Comparison of ENCODE assay signal across 14 mouse cellular contexts in genomic region chr9:67154062-67154461, GRCm38 (mm10).
"Had no signal": no experiment of that assay in that cellular context is flagged by ENCODE, and none has a peak within 500 bp of the region (broad histone marks: within the 10 kb centered on the region; RNA-seq: fewer than 3 reads in every experiment).

No protein-coding gene starts in this region.

- H3K9ac ChIP-seq: liver, embryonic 13.5 days; liver, postnatal 0 days; neural tube, embryonic 15.5 days had no signal

- H3K27ac ChIP-seq: liver, embryonic 13.5 days; neural tube, embryonic 15.5 days had no signal

- H3K36me3 ChIP-seq: liver, embryonic 13.5 days; neural tube, embryonic 15.5 days had no signal

- H3K9me3 ChIP-seq: liver, embryonic 13.5 days; neural tube, embryonic 15.5 days had no signal

- ATAC-seq: inflammation-experienced regulatory T-cells, adult 6 months; liver, postnatal 0 days had no signal

- H3K4me2 ChIP-seq: liver, embryonic 13.5 days; neural tube, embryonic 15.5 days had no signal

- DNase-seq: kidney, adult 8-10 months; kidney, postnatal 4 days; left cerebral cortex, postnatal 4 days; liver; liver, embryonic 13.5 days; liver, postnatal 0 days; lung, postnatal 36 days; midbrain, embryonic 14.5 days; right cerebral cortex, adult 18-20 months; right cerebral cortex, postnatal 25 days; thymus, postnatal 36 days had no signal

- H3K4me1 ChIP-seq: neural tube, embryonic 15.5 days had no signal

- H3K4me3 ChIP-seq: liver, embryonic 13.5 days; myocyte; neural tube, embryonic 15.5 days had no signal

- H3K27me3 ChIP-seq: liver, embryonic 13.5 days; neural tube, embryonic 15.5 days had no signal
